Comparison of ENCODE assay signal across 8 mouse cellular contexts in genomic region chr14:45220090-45220956, GRCm38 (mm10). TPM values are rescaled to one million over a fixed set of nuclear protein-coding genes. Genes with fewer than 3 reads are reported as not detected.
DNase-seq lines count a peak whose midpoint lies in the region; ATAC-seq and TF ChIP-seq lines count a peak whose summit lies in the region.

Txndc16 (minus strand) TSS chr14:45220328.

- under 1% methylated on average over 56 of the region's 59 CpGs for WGBS in forebrain, embryonic 16.5 days
- WGBS in liver, postnatal 0 days (ENCODE audit: insufficient replicate concordance) = under 1% methylated on average over 57 of the region's 59 CpGs
- under 1% methylated on average over 59 of the region's 59 CpGs for WGBS in neural tube, embryonic 13.5 days

- H3K4me2 ChIP-seq in forebrain, embryonic 16.5 days (ENCODE audit: low read length) = peak within 1 kb of the TSS; percentile 82
- peak within 1 kb of the TSS; percentile 99 for H3K4me2 ChIP-seq in liver, postnatal 0 days (ENCODE audit: low read depth, low read length)
- peak within 1 kb of the TSS; percentile 74 for H3K4me2 ChIP-seq in neural tube, embryonic 13.5 days

- H3K4me3 ChIP-seq in forebrain, embryonic 16.5 days (replicated peaks; ENCODE audit: low read length) = peak within 1 kb of the TSS; percentile 86
- H3K4me3 ChIP-seq in liver, postnatal 0 days (ENCODE audit: low read depth, low read length) = peak within 1 kb of the TSS; percentile 70
- H3K4me3 ChIP-seq in neural tube, embryonic 13.5 days = peak within 1 kb of the TSS; percentile 90

- peaks cover 18% of the 10 kb centered on the region for H3K4me1 ChIP-seq in forebrain, embryonic 16.5 days (replicated peaks; ENCODE audit: control insufficient read depth, insufficient read depth, low read length)
- peaks cover 29% of the 10 kb centered on the region for H3K4me1 ChIP-seq in liver, postnatal 0 days (ENCODE audit: insufficient read depth)
- peaks cover 30% of the 10 kb centered on the region for H3K4me1 ChIP-seq in neural tube, embryonic 13.5 days (replicated peaks)

- H3K27me3 ChIP-seq in forebrain, embryonic 16.5 days (replicated peaks; ENCODE audit: control insufficient read depth, insufficient read depth, low read length) = no peaks in the 10 kb centered on the region
- 0 out of 2 replicates have a peak, but pooled peaks cover 2% of the 10 kb centered on the region for H3K27me3 ChIP-seq in liver, postnatal 0 days (ENCODE audit: insufficient read depth, low read length)
- H3K27me3 ChIP-seq in neural tube, embryonic 13.5 days = no peaks in the 10 kb centered on the region

- ATAC-seq in forebrain, embryonic 16.5 days = peak; percentile 35
- peak; percentile 37 for ATAC-seq in liver, postnatal 0 days
- ATAC-seq in neural tube, embryonic 13.5 days (ENCODE audit: low read depth) = peak; percentile 66

- H3K9ac ChIP-seq in forebrain, embryonic 16.5 days (replicated peaks; ENCODE audit: low read depth, low read length) = peak within 1 kb of the TSS; percentile 80
- H3K9ac ChIP-seq in liver, postnatal 0 days (replicated peaks) = peak within 1 kb of the TSS; percentile 87
- H3K9ac ChIP-seq in neural tube, embryonic 13.5 days = peak within 1 kb of the TSS; percentile 96

- no peak for TF ChIP-seq CTCF in liver, postnatal 0 days (IDR thresholded peaks at IDR 0.05; ENCODE audit: low read depth)

- TF ChIP-seq EP300 in liver, postnatal 0 days (IDR thresholded peaks at IDR 0.05; ENCODE audit: low read depth) = no peak

- no peaks in the 10 kb centered on the region for H3K9me3 ChIP-seq in forebrain, embryonic 16.5 days (ENCODE audit: control insufficient read depth, low read length)
- no peaks in the 10 kb centered on the region for H3K9me3 ChIP-seq in liver, postnatal 0 days (ENCODE audit: low read length)
- H3K9me3 ChIP-seq in neural tube, embryonic 13.5 days = no peaks in the 10 kb centered on the region

- intact Hi-C loops in heart, postnatal 25 days (cut with DNase I) = no loop called here

- peak; percentile 60 to 66 for DNase-seq in CD8-positive naive resting alpha-beta T cell, adult 2 months (ENCODE audit: low read depth in 2 of 2, low spot score in 2 of 2)
- peak; percentile 88 for DNase-seq in cerebellum, adult 11 months
- peak; percentile 54 for DNase-seq in heart, postnatal 25 days (ENCODE audit: low spot score)
- DNase-seq in layer of hippocampus, adult 11-12 months (ENCODE audit: low spot score) = peak; percentile 80
- peak; percentile 82 for DNase-seq in liver, postnatal 0 days
- DNase-seq in telencephalon, adult 2 months (ENCODE audit: low read depth, low spot score) = peak; percentile 80

- H3K36me3 ChIP-seq in forebrain, embryonic 16.5 days (ENCODE audit: control insufficient read depth, insufficient read depth) = no peaks in the 10 kb centered on the region; the same call in 1 of the 2 replicates
- H3K36me3 ChIP-seq in liver, postnatal 0 days (replicated peaks; ENCODE audit: insufficient read depth, low read length) = no peaks in the 10 kb centered on the region
- no peaks in the 10 kb centered on the region for H3K36me3 ChIP-seq in neural tube, embryonic 13.5 days

- H3K27ac ChIP-seq in forebrain, embryonic 16.5 days (ENCODE audit: low read length) = peak within 1 kb of the TSS; percentile 96
- peak within 1 kb of the TSS; percentile 97 for H3K27ac ChIP-seq in liver, postnatal 0 days (ENCODE audit: low read depth)
- H3K27ac ChIP-seq in neural tube, embryonic 13.5 days (replicated peaks) = peak within 1 kb of the TSS; percentile 97

RNA-seq across cellular contexts. Expression of gene Txndc16, which starts in this region (rescaled TPM):
- polyA plus RNA-seq in forebrain, embryonic 16.5 days (2015; fragmentation: Nextera tagmentation; extraction: Ambion mirVana) = 44.0 and 44.2 TPM in 2 replicates
- 10 to 100 TPM; 11.0 to 13.2 TPM for total RNA-seq in heart, postnatal 25 days (2021)
- polyA plus RNA-seq in liver, postnatal 0 days (2015; fragmentation: Nextera tagmentation; extraction: Ambion mirVana) = 1.8 and 2.1 TPM in 2 replicates
- polyA plus RNA-seq in neural tube, embryonic 13.5 days (2015; fragmentation: Nextera tagmentation; extraction: Ambion mirVana) = 32.3 and 37.1 TPM in 2 replicates

Comparison
In these comparisons a context has a peak if more than half of its experiments do, and no peak if none do; other contexts are left out.
1. Peak in every context shown above with its lines: DNase-seq, ATAC-seq, H3K4me3 ChIP-seq and H3K27ac ChIP-seq.
2. RNA of gene Txndc16 (polyA plus RNA-seq): 44.0 to 44.2 TPM in forebrain, embryonic 16.5 days and 32.3 to 37.1 TPM in neural tube, embryonic 13.5 days; 1.8 to 2.1 TPM in liver, postnatal 0 days; every median in the first group is over 10 times any median in the second.